Mouse (Mus musculus) kidney, postnatal 0 days (tissue): ENCODE measurements at regions not wholly inside any gene's neighbourhood (a gene's known extent, or its start where the extent isn't known, plus 50 kb on each side); places are given as distances from the start of the nearest gene placed in this dataset.
"Not testable (repeated sequence)": the region's sequence is repeated elsewhere in the genome, so short reads cannot be mapped to it uniquely, and the experiment has no call there.

Source experiments
- ATAC-seq: fragments of 200-750 bp; cut with Nextera tagmentation; replicated peaks from 2 replicates; pipeline ENCODE4 v1.8.0; 2017; ENCODE audit warnings: low read depth, moderate number of reproducible peaks, moderate TSS enrichment, moderate library complexity; ENCODE audit not compliant: low FRiP score
- DNase-seq: peaks from one replicate; pipeline ENCODE4 v3.0.0-alpha.2; 2016; ENCODE audit warnings: low spot score
- H3K27ac ChIP-seq: fragments of 300-500 bp; sonication (generic); 2 replicates; pipeline ENCODE4 v1.5.1; 2014; ENCODE audit warnings: mild to moderate bottlenecking
- H3K27me3 ChIP-seq: fragments of 300-500 bp; sonication (generic); 2 replicates; pipeline ENCODE4 v1.6.1; 2014; ENCODE audit warnings: low read length, mixed read lengths; ENCODE audit not compliant: insufficient read depth
- H3K36me3 ChIP-seq: fragments of 300-500 bp; sonication (generic); 2 replicates; pipeline ENCODE4 v1.6.1; 2014; ENCODE audit warnings: low read length, mixed read lengths; ENCODE audit not compliant: insufficient read depth
- H3K4me1 ChIP-seq: fragments of 300-500 bp; sonication (generic); replicated peaks from 2 replicates; pipeline ENCODE4 v1.6.1; 2014; ENCODE audit warnings: antibody characterized with exemption, low read length, mixed read lengths; ENCODE audit not compliant: insufficient read depth
- H3K4me2 ChIP-seq: fragments of 300-500 bp; sonication (generic); 2 replicates; pipeline ENCODE4 v1.6.1; 2014; ENCODE audit warnings: mild to moderate bottlenecking, low read length, moderate library complexity, mixed read lengths
- H3K4me3 ChIP-seq: fragments of 300-500 bp; sonication (generic); replicated peaks from 2 replicates; pipeline ENCODE4 v1.5.1; 2014; ENCODE audit warnings: low read depth, low read length
- H3K9ac ChIP-seq: fragments of 300-500 bp; sonication (generic); 2 replicates; pipeline ENCODE4 v1.6.1; 2014; ENCODE audit warnings: low read depth, low read length
- H3K9me3 ChIP-seq: fragments of 300-500 bp; sonication (generic); replicated peaks from 2 replicates; pipeline ENCODE4 v1.6.1; 2016; ENCODE audit warnings: low read length, inconsistent platforms, mixed read lengths
- CTCF ChIP-seq: IDR thresholded peaks from 2 replicates; pipeline ENCODE4 v1.5.1; 2016; ENCODE audit warnings: antibody characterized with exemption, low read depth, mild to moderate bottlenecking, moderate library complexity
- WGBS: fragments of 180-500 bp; shearing (Covaris S2); extraction: QIAGEN DNeasy Blood & Tissue Kit; methylation state at CpG from one replicate; pipeline ENCODE4 v1.1.7; 2014; 5-methylcytosine and 5-hydroxymethylcytosine counted together

GRCm38 (mm10) chr17:4521031-4521430 lies 473.1 kb upstream of the Arid1b start:
- no peaks in the 10 kb centered on the region for H3K4me1 ChIP-seq
- no peak overlapping the region for H3K4me2 ChIP-seq
- no peaks in the 10 kb centered on the region for H3K27me3 ChIP-seq
- no peak overlapping the region for H3K27ac ChIP-seq
- H3K4me3 ChIP-seq, result no peak overlapping the region
- no peak overlapping the region for H3K9ac ChIP-seq
- WGBS, result 71% methylated on average over 4 of the region's 4 CpGs
- no peaks in the 10 kb centered on the region for H3K36me3 ChIP-seq
- no peaks in the 10 kb centered on the region for H3K9me3 ChIP-seq
- DNase-seq, result no peak
- no peak for ATAC-seq
- no peak for TF ChIP-seq CTCF

GRCm38 (mm10) chr17:4526466-4526865 lies 467.7 kb upstream of the Arid1b start:
- H3K4me1 ChIP-seq, result no peaks in the 10 kb centered on the region
- no peak overlapping the region for H3K27ac ChIP-seq
- DNase-seq (no peak), ATAC-seq (no peak)
- no peak for TF ChIP-seq CTCF
- H3K4me3 ChIP-seq, result no peak overlapping the region
- 88% methylated on average over 7 of the region's 7 CpGs for WGBS
- no peaks in the 10 kb centered on the region for H3K36me3 ChIP-seq
- H3K27me3 ChIP-seq, result no peaks in the 10 kb centered on the region
- no peak overlapping the region for H3K9ac ChIP-seq
- H3K4me2 ChIP-seq, result no peak overlapping the region
- no peaks in the 10 kb centered on the region for H3K9me3 ChIP-seq

- DNase-seq (no peak), ATAC-seq (no peak)
- Histone ChIP-seq H3K4me2 (no peak overlapping the region), H3K36me3 (no peaks in the 10 kb centered on the region), H3K4me3 (no peak overlapping the region), H3K9ac (no peak overlapping the region), H3K27me3 (no peaks in the 10 kb centered on the region), H3K9me3 (no peaks in the 10 kb centered on the region), H3K27ac (no peak overlapping the region), H3K4me1 (no peaks in the 10 kb centered on the region)
- 85% methylated on average over 2 of the region's 2 CpGs for WGBS
- no peak for TF ChIP-seq CTCF
Observed at GRCm38 (mm10) chr17:4532126-4532525, 462.0 kb upstream of the Arid1b start.

GRCm38 (mm10) chr17:4540435-4540834 lies 453.7 kb upstream of the Arid1b start:
- no peak overlapping the region for H3K4me2 ChIP-seq
- no peak overlapping the region for H3K27ac ChIP-seq
- H3K27me3 ChIP-seq, result no peaks in the 10 kb centered on the region
- ATAC-seq (no peak), DNase-seq (no peak)
- H3K4me1 ChIP-seq, result no peaks in the 10 kb centered on the region
- TF ChIP-seq CTCF, result no peak
- H3K36me3 ChIP-seq, result no peaks in the 10 kb centered on the region
- WGBS, result 87% methylated on average over 2 of the region's 2 CpGs
- H3K9ac ChIP-seq, result no peak overlapping the region
- no peaks in the 10 kb centered on the region for H3K9me3 ChIP-seq
- H3K4me3 ChIP-seq, result no peak overlapping the region

GRCm38 (mm10) chr17:4541020-4541743 lies 452.9 kb upstream of the Arid1b start:
- WGBS, result 33% methylated on average over 7 of the region's 7 CpGs
- no peaks in the 10 kb centered on the region for H3K36me3 ChIP-seq
- H3K27ac ChIP-seq, result no peak overlapping the region
- ATAC-seq (no peak), DNase-seq (no peak)
- H3K27me3 ChIP-seq, result no peaks in the 10 kb centered on the region
- H3K4me3 ChIP-seq, result no peak overlapping the region
- no peak overlapping the region for H3K4me2 ChIP-seq
- H3K9ac ChIP-seq, result no peak overlapping the region
- TF ChIP-seq CTCF, result no peak
- H3K4me1 ChIP-seq, result no peaks in the 10 kb centered on the region
- H3K9me3 ChIP-seq, result no peaks in the 10 kb centered on the region

- no peak overlapping the region for H3K4me3 ChIP-seq
- H3K36me3 ChIP-seq, result no peaks in the 10 kb centered on the region
- no peak overlapping the region for H3K4me2 ChIP-seq
- no peaks in the 10 kb centered on the region for H3K9me3 ChIP-seq
- H3K27ac ChIP-seq, result no peak overlapping the region
- no peak; the same call in 1 of the 2 replicates for ATAC-seq
- no peak for DNase-seq
- H3K9ac ChIP-seq, result no peak overlapping the region
- TF ChIP-seq CTCF, result no peak
- WGBS, result 47% methylated on average over 2 of the region's 2 CpGs
- H3K4me1 ChIP-seq, result no peaks in the 10 kb centered on the region
- H3K27me3 ChIP-seq, result no peaks in the 10 kb centered on the region
Observed at GRCm38 (mm10) chr17:4546579-4546978, 447.6 kb upstream of the Arid1b start.

GRCm38 (mm10) chr17:4553026-4553425 lies 441.1 kb upstream of the Arid1b start:
- 88% methylated on average over 4 of the region's 4 CpGs for WGBS
- not testable (repeated sequence) for H3K4me2 ChIP-seq, H3K9ac ChIP-seq, DNase-seq, H3K27ac ChIP-seq, H3K4me3 ChIP-seq, H3K36me3 ChIP-seq, H3K27me3 ChIP-seq, H3K4me1 ChIP-seq, ATAC-seq, H3K9me3 ChIP-seq
